Mouse (Mus musculus) lung, embryonic 14.5 days (tissue): ENCODE data around the gene Vars. TPM values are rescaled to one million over a fixed set of nuclear protein-coding genes. Genes with fewer than 3 reads are reported as not detected.
A peak's percentile ranks its signal among the peaks of the same experiment; 100 is the strongest.

Source experiments
- ATAC-seq: fragments of 200-750 bp; cut with Nextera tagmentation; 2 replicates; pipeline ENCODE4 v1.8.0; 2017; ENCODE audit warnings: mild to moderate bottlenecking, moderate TSS enrichment, moderate library complexity; ENCODE audit not compliant: insufficient read depth
- DNase-seq: peaks from one replicate; pipeline ENCODE4 v3.0.0-alpha.2; 2015
- H3K27ac ChIP-seq: fragments of 300-500 bp; sonication (generic); 2 replicates; pipeline ENCODE4 v1.5.1; 2014; ENCODE audit warnings: low read depth, mild to moderate bottlenecking, moderate library complexity
- H3K27me3 ChIP-seq: fragments of 300-500 bp; sonication (generic); 2 replicates; pipeline ENCODE4 v1.6.1; 2014; ENCODE audit warnings: low read length, control low read depth; ENCODE audit not compliant: insufficient read depth
- H3K36me3 ChIP-seq: fragments of 300-500 bp; sonication (generic); 2 replicates; pipeline ENCODE4 v1.6.1; 2014; ENCODE audit warnings: control low read depth; ENCODE audit not compliant: insufficient read depth
- H3K4me1 ChIP-seq: fragments of 300-500 bp; sonication (generic); 2 replicates; pipeline ENCODE4 v1.6.1; 2014; ENCODE audit warnings: antibody characterized with exemption, control low read depth; ENCODE audit not compliant: insufficient read depth
- H3K4me2 ChIP-seq: fragments of 300-500 bp; sonication (generic); 2 replicates; pipeline ENCODE4 v1.6.1; 2014; ENCODE audit warnings: mild to moderate bottlenecking
- H3K4me3 ChIP-seq: fragments of 300-500 bp; sonication (generic); 2 replicates; pipeline ENCODE4 v1.5.1; 2014; ENCODE audit warnings: low read depth, low read length
- H3K9ac ChIP-seq: fragments of 300-500 bp; sonication (generic); 2 replicates; pipeline ENCODE4 v1.6.1; 2014
- H3K9me3 ChIP-seq: fragments of 300-500 bp; sonication (generic); 2 replicates; pipeline ENCODE4 v1.6.1; 2016; ENCODE audit warnings: low read depth, low read length, control low read depth
- CTCF ChIP-seq: IDR thresholded peaks from 2 replicates; pipeline ENCODE4 v1.5.1; 2016; ENCODE audit warnings: antibody characterized with exemption, low read depth
- WGBS: fragments of 180-500 bp; shearing (Covaris S2); extraction: QIAGEN DNeasy Blood & Tissue Kit; methylation state at CpG from one replicate; pipeline ENCODE4 v1.1.7; 2014; 5-methylcytosine and 5-hydroxymethylcytosine counted together
- polyA plus RNA-seq: library from polyadenylated mRNA; unstranded; fragments of >200 nt; fragmentation: Nextera tagmentation; extraction: Ambion mirVana; gene quantifications from 2 replicates; pipeline ENCODE4 v1.2.1, GENCODE M21; 2014

The Vars gene
- polyA plus RNA-seq, 1 experiment from 2014 or later: 161 TPM

DNA sequence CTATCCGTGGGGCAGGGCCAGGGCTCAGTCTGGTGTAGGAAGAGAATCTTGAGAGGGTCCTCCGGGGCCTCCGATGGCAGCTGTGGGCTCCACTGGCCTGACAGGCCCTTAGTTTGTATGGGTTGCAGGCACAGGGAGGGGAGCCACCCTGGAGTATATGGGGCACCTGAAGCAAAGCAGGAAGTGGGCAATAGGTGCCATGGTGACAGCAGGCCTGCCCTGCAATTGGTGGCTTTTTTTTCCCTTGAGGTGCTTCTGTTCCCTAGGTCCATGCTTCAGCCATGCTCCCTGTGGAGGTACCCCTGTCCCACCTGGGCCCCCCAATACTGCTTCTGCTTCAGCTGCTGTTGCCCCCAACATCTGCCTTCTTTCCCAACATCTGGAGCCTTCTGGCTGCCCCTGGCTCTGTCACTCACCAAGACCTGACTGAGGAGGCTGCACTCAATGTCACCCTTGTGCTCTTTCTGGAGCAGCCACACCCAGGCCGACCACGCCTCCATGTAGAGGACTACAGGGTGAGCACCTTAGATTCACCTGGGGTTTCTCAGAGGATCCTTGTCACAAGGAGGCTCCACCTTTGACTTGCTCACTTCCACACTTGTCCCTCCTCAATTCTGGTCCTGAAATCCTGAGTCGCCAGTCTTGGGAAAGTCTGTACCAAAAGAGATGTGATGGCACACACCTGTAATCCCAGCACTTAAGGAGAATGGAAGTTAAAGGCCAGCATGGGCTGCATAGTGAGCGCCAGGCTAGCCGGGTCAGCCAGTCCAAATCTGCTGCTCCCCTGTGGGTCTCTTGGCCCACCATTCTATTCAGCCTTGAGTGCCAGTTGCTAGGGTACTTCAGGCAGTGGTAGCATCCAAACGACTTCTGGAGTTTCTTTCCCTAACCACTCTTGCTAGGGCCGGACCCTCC, 16.3 kb downstream of the Vars start:
- no peak for DNase-seq
- Histone ChIP-seq H3K27me3 (no peaks in the 10 kb centered on the region), H3K27ac (no peak overlapping the region)

DNA sequence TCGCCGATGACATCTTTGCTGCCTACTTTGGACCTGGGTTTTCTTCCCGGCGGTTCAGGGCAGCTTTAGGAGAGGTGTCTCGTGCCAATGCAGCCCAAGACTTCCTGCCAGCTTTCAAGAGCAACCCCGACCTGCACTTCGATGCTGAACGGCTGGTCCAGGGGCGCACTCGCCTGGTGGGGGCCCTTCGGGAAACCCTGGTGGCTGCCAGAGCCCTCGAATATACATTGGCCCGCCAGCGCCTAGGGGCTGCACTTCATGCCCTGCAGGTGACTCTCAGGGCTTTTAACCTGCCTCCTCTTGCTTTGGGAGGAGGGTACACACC, 16.9 kb downstream of the Vars start:
- no peak overlapping the region for H3K4me2 ChIP-seq
- no peaks in the 10 kb centered on the region for H3K9me3 ChIP-seq
- no peak overlapping the region for H3K4me3 ChIP-seq
- H3K4me1 ChIP-seq: no peaks in the 10 kb centered on the region
- H3K27ac ChIP-seq: no peak overlapping the region
- no peaks in the 10 kb centered on the region for H3K27me3 ChIP-seq
- no peak overlapping the region for H3K9ac ChIP-seq
- DNase-seq (no peak), ATAC-seq (no peak)
- TF ChIP-seq CTCF: no peak
- WGBS: 66% methylated on average over 14 of the region's 14 CpGs
- peaks cover 49% of the 10 kb centered on the region for H3K36me3 ChIP-seq

More for the DNA sequence above, 16.3 kb downstream of the Vars start:
- 72% methylated on average over 10 of the region's 10 CpGs for WGBS
- Histone ChIP-seq H3K36me3 (peaks cover 55% of the 10 kb centered on the region), H3K9ac (no peak overlapping the region), H3K4me1 (no peaks in the 10 kb centered on the region), H3K4me2 (no peak overlapping the region), H3K9me3 (no peaks in the 10 kb centered on the region), H3K4me3 (no peak overlapping the region)
- no peak for TF ChIP-seq CTCF
- no peak for ATAC-seq

DNA sequence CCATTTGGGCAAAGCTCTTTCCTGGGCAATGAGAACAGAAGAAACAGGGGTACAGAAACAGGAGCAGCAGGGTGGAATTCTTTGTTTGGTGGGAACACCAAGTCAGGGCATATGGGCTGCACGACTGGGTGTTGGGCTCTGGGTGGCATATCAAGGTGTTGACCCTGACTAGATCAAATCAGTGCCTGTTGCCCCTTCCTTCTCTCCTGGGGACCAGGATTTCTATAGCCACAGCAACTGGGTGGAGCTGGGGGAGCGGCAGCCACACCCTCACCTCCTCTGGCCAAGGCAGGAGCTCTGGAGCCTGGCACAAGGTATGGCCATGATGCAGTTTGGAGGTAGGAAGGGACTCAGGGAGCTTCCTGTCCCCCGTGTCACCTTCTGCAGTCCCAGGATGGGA, 17.4 kb downstream of the Vars start:
- no peak overlapping the region for H3K4me2 ChIP-seq
- no peak for DNase-seq

DNA sequence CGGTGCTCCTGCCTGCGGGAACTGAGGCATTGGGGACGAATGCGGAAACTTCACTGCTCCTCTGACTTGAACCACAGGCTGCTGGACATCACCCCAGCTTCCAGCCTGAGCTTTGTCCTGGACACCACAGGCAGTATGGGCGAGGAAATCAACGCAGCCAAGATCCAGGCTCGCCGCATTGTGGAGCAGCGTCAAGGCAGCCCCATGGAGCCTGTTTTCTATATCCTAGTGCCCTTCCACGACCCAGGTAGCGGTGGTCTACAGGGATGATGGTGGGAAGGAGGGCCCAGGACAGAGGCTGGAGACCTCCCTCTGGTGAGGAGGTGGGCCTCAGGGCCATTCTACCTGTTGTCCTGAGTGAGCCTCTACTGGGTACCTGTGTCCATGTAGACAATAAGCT, 19.1 kb downstream of the Vars start:
- ATAC-seq: no peak
- WGBS: 68% methylated on average over 11 of the region's 11 CpGs

More for the DNA sequence above, 17.4 kb downstream of the Vars start:
- no peak for TF ChIP-seq CTCF
- Histone ChIP-seq H3K9me3 (no peaks in the 10 kb centered on the region), H3K4me3 (no peak overlapping the region), H3K27ac (no peak overlapping the region), H3K27me3 (no peaks in the 10 kb centered on the region), H3K4me1 (no peaks in the 10 kb centered on the region), H3K9ac (no peak overlapping the region), H3K36me3 (peaks cover 44% of the 10 kb centered on the region)
- no peak for ATAC-seq
- WGBS: 70% methylated on average over 3 of the region's 3 CpGs

DNA sequence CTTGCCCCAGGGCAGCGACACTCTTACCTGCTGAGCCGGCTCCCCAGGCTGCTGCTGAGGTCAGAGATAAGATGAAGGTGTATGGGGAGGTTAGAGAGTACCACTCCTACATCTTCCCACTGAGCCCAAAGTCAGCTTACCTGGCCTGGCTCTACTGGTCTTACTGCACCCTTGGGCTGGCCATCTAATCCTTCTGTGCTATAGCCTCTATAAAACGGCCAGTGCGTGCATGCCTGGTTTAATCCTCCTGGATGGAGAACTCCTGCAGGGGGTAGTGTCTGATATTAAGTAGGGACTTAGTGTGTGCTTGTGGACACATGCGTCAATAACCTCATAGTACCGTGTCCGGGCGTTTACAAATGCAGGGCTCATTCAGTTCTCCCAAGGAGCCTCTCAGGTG, 19.8 kb downstream of the Vars start:
- no peaks in the 10 kb centered on the region for H3K4me1 ChIP-seq
- no peak for TF ChIP-seq CTCF
- no peak overlapping the region for H3K4me3 ChIP-seq
- H3K36me3 ChIP-seq: peaks cover 20% of the 10 kb centered on the region
- no peak overlapping the region for H3K9ac ChIP-seq
- DNase-seq (no peak), ATAC-seq (no peak)
- H3K27me3 ChIP-seq: no peaks in the 10 kb centered on the region
- H3K4me2 ChIP-seq: no peak overlapping the region
- H3K9me3 ChIP-seq: no peaks in the 10 kb centered on the region
- 85% methylated on average over 8 of the region's 8 CpGs for WGBS
- no peak overlapping the region for H3K27ac ChIP-seq

More for the DNA sequence above, 19.1 kb downstream of the Vars start:
- Histone ChIP-seq H3K4me2 (no peak overlapping the region), H3K36me3 (peaks cover 26% of the 10 kb centered on the region), H3K27ac (no peak overlapping the region), H3K27me3 (no peaks in the 10 kb centered on the region), H3K9me3 (no peaks in the 10 kb centered on the region), H3K9ac (no peak overlapping the region), H3K4me1 (no peaks in the 10 kb centered on the region), H3K4me3 (no peak overlapping the region)
- no peak for DNase-seq
- no peak for TF ChIP-seq CTCF

DNA sequence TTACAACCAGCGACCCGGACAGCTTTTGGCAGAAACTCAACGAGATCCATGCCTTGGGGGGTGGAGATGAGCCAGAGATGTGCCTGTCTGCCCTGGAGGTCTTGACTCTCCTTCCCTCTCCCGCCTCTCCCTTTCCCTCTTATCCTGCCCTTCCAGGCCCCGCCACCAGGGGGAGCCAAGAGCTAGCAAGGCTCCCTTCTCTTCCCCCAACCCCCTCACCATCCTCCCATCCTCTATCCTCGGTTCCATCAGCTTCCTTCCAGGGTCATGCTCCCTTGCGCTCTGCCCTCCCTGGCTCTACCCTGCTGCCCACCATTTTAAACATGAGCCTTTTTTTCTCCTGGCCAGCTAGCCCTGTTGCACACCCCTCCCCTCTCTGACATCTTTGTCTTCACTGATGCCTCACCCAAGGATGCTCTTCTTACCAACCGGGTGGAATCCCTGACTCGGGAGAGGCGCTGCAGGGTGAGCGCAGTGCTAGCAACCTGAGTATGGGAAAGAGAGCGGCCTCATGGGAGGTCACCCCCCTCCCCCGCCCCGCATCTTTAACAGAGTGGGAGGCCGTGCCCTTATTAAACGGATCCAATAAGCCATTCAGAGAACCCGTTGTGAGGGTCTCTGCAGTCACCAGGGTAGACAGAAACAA, 20.5 kb downstream of the Vars start:
- peak; percentile 100 for TF ChIP-seq CTCF
- no peaks in the 10 kb centered on the region for H3K9me3 ChIP-seq
- peaks cover 13% of the 10 kb centered on the region for H3K36me3 ChIP-seq
- no peak overlapping the region for H3K9ac ChIP-seq
- peak overlapping the region; percentile 33 for H3K4me2 ChIP-seq
- 8% methylated on average over 17 of the region's 17 CpGs for WGBS
- ATAC-seq: peak; percentile 57
- no peaks in the 10 kb centered on the region for H3K27me3 ChIP-seq
- no peak overlapping the region for H3K4me3 ChIP-seq
- DNase-seq: peak; percentile 90
- peaks cover 4% of the 10 kb centered on the region; the same call in 1 of the 2 replicates for H3K4me1 ChIP-seq
- H3K27ac ChIP-seq: no peak overlapping the region

DNA sequence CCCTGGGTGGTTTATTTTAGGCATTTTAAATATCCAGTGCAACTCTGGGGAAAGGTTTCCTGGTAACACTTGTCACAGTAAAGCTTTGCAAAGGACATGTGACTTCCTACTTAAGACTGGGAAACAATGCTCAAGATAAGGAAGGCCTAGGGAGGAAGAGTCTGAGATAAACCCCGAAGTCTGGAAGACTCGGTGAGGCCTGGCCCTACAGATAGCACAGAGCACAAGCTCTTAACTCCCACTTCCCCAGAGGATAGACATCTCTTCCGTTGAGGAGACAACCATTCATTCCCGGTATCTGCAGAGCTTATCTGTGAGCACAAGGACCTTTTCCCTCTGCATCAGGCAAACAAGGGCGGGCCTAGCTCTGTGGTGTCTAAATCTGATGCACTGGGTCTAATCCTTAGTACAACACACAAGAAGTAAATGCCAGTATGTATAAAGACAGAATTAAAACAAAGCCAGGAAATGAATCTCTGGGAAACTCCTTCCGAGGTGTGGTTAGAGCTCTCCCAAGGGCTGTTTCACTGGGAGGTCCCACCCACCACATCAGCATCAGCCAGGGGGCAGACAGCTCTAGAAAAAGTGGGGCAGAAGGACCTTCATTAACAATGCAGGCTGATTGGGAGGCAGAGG, 21.2 kb downstream of the Vars start:
- Histone ChIP-seq H3K4me3 (no peak overlapping the region), H3K9ac (no peak overlapping the region), H3K27ac (no peak overlapping the region), H3K9me3 (no peaks in the 10 kb centered on the region), H3K36me3 (peaks cover 8% of the 10 kb centered on the region; the same call in 1 of the 2 replicates), H3K27me3 (no peaks in the 10 kb centered on the region), H3K4me1 (peaks cover 4% of the 10 kb centered on the region; the same call in 1 of the 2 replicates), H3K4me2 (no peak overlapping the region)
- TF ChIP-seq CTCF: no peak
- WGBS: 30% methylated on average over 6 of the region's 6 CpGs
- DNase-seq (peak; percentile 26), ATAC-seq (peak; percentile 23; the same call in 1 of the 2 replicates)
